Mouse (Mus musculus) monocyte, adult 2 months (primary cell): ENCODE results near the gene 9930111J21Rik1.
"Not testable (repeated sequence)": the region's sequence is repeated elsewhere in the genome, so short reads cannot be mapped to it uniquely, and the experiment has no call there.

Experiments
- DNase-seq, 2 experiments: peaks; one replicate each; pipeline ENCODE4 v3.0.0; 2022; ENCODE audit warnings: low spot score in 2 of 2, low read depth in 1 of 2

Gene 9930111J21Rik1

DNA sequence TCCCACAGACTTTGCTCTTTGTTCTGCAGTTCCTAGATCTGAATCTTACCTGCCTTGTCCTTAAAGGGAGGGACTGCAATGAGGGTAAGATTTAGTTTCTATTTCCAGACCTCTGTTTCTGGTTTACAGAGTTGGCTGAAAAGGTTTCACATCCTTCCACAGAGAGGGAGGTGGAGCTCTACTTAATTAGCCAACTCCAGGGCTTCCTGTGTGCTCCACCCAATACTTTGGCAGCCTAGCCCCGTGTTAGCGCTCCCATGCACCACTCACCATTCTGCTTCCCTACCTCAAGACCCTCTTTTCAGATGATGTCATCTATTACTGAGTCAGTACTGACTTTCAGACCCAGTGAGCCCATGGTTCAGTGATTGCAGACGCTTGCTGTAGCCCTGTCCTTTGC lies at the start of gene 9930111J21Rik1:
9930111J21Rik1 (minus strand) TSS at position 148 of the 400 bp plus-strand sequence.
- DNase-seq, result not testable (repeated sequence)

DNA sequence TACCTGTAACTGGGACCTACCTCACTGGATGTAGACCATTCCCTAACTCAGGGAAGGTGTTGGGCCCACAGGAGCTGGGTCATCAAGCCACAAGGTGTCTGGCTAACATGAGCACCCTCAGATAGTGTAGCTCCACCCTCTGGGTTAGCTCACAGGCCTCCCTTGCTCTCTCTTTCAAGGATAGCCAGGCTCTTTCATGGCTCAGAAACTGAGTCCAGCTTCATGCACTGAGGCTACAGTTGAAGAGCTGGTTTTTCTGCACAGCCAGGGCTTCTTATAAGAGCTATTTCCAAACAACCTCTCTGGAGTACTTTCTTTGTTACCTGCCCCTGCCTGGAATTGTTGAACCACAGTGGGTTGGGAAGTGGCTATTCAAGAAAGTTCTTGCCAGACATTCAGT lies 32.9 kb upstream of the 9930111J21Rik1 start:
- DNase-seq, result not testable (repeated sequence)

DNA sequence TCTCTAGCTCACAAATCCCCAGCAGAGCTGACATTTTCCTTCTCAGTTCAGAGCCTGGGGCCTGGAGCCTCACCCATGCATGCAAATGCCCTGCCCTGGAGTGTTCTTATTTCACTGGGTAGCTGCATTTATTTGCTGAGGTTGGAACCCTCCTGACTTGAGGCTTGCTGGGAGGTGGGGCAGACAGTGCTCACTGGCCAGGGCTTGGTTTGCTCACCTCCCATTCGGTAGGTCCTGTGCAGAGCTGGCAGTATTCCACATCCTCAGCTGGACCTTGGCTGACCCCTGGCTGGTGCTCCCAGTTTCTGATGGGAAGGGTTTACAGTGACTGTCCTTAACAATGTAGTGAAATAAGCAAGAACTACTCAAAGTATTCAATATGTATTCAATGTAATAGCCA lies 27.6 kb upstream of the 9930111J21Rik1 start:
- not testable (repeated sequence) for DNase-seq

DNA sequence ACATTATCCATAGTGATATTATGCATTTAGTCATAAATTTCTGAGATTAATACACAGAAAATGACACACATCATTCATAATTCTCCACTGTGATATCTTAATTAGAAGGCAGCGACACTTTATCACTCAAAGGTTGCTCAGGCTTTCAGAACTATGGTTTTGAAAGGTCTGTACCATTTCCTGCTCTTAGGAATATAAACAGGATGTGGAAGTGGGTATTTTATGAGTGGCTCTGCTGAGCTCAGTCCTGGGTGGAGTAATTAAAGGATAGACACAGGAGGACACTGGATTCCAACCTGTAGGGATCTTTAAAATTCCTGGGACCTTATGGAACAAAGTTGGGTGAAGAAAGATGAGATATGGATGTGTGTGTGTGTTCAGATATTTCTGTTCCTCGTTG lies 27.1 kb upstream of the 9930111J21Rik1 start:
- not testable (repeated sequence) for DNase-seq

DNA sequence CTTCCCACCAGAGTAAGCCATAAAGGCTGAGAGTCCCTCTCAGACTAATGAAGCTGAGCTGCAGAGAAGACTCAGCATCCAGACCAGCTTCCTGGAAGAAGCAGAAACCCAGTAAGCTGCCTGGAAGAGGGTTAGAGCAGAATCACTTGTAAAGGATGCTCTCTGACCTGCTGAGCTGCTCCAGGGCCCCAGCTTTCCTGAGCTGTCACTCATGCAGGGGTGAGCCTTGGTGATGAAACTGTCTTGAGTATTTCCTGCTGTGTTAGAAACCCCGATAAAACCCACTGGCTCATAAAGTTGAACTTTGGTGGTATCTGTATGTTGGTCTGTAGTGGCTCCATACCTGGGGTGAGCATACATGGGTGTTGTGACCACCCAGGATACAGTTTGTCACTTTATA lies 21.2 kb upstream of the 9930111J21Rik1 start:
- not testable (repeated sequence) for DNase-seq

DNA sequence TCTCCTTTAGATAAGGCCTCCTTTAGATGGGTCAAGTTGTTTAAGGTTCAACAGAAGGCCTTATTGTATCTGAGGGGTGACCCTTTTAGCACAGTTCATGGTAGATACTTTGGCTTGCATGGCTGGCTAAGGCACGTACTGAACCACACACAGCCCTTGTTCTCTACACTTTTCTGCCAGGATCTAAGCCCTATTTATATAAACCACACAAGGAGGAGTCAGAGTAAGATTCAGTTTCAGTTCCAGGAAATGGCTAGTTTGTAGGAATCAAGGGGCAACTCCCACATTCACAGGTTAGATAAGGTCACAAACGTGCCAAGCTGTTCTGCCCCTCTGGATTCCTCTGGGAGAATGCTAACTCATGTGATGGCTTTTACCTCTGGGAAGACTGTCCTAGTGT lies 14.8 kb upstream of the 9930111J21Rik1 start, which contains the start of gene Tgtp1:
Tgtp1 (minus strand) TSS at position 155 of the 400 bp plus-strand sequence.
- DNase-seq, result not testable (repeated sequence)

DNA sequence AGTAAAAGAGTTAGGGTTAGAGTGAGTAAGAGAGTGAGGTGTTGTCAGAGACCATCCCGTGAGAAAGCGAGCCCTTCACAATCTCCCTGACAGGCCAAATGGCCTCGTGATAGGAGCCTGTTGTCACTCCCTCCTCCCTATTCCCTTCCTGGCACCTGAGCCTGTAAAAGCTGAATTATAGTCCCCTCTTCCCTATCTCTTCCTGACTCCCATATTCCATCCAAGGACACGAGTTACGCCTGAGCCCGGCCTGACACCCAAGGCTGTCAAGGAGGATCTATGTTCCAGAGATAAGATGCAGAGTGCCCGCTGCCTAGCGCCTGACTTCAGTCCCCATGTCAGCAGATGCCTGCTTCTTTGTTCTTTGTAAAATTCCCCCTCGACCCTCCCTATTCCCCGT lies 14.1 kb upstream of the 9930111J21Rik1 start:
- DNase-seq, result not testable (repeated sequence)

DNA sequence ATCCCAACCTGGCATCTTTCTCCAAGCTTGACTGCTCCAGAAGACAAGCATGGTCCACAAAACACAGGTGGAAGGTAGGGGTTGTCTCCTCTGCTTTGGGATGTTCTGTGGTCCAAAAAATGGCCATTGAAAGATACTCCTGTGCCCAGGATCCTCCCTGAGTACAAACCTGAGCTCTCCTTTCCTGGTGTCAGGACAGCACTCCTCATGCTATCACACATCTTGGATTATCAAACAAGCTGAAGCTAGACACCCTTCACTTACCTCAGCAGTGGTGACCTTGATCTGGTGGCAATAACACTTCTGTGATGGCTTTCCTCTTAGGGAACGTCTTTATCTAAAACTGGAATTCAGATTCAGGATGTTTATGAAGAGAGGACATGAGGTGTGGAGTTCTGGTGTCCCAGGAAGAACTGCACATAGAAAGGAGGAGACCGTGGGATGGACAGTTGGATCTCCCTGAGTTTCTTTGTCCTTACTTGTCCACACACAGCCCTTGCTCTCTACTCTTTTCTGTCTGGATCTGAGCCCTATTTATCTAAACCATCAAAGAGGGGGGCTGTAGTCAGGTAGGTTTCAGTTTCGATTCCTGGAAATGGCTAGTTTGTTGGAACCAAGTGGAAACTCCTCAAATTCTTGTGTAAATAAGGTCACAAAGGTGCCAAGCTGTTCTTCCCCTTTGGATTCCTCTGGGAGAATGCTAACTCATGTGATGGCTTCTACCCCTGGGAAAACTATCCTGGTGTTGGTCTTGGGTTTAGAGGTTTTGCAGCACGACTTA lies 12.7 kb upstream of the 9930111J21Rik1 start, which contains the start of gene Gm12185:
Gm12185 (minus strand) TSS at position 487 of the 781 bp plus-strand sequence.
- DNase-seq, result not testable (repeated sequence)

DNA sequence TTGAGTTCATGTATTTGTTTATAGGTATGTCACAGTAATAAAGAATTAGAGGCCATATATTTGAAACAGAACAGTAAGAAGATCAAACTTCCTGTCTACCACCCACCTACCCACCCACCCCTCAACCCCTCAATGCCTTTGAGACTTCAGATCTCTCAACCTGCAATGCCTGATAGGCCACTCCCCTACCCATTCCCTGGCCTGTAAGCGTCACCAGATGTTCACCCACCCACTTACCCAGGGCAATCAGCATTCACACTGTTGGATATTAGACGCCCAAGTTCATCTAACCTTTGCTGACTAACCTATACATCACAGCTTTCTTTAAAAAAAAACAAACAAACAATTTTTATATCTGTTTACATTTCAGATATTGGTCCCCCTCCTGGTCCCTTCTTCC lies 10.8 kb upstream of the 9930111J21Rik1 start:
- not testable (repeated sequence) for DNase-seq

DNA sequence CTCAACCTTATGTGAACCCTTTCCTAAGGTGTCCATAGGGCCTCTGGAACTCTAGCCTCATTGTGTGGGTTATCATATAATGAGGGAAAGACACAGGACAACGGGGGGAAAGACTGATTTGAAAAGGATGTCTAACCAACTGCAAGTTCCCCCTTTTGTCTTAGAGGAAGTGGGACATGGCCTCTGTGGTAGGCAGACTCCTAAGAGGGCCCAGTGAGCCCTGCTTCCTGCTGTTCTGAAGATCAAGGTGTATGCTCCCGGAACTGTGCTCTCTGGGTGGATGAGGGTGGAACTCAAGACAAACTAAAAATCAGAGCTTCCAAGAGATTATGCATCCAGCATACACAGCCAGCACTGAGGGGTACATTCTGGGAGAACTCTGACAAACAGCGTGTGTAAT lies 9.0 kb upstream of the 9930111J21Rik1 start:
- not testable (repeated sequence) for DNase-seq

DNA sequence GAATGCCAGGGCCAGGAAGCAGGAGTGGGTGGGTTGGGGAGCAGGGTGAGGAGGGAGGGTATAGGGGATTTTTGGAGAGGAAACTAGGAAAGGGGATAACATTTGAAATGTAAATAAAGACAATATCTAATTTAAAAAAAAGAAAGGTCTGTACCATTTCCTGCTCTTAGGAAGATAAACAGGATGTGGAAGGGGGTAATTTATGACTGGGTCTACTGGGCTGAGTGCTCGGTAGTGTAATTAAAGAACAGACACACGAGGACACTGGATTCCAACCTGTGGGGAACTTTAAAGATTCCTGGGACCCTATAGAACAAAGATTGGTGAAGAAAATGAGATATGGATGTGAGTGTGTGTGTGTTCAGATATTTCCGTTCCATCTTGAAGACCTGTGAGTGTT lies 3.6 kb upstream of the 9930111J21Rik1 start:
- DNase-seq, result not testable (repeated sequence)

DNA sequence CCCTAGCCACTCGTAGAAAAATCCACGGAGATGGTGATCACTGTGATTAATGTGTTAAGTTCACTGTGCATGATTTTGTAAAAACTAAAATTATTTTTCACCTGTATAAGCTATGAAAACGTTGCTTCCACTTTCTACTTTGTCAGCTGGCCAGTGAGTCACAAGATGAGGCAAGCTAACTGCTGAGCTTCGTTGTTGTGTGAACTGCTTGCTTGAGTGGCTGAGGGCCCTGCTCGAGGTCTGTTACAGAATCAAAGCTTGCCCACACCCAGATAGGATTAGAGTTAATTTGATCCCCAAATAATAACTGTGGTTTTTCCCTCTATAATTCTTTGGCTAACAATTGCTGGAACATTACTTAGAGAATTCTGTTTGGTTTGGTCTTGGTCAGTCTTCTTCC lies 854 bp upstream of the 9930111J21Rik1 start:
- DNase-seq, result not testable (repeated sequence)

DNA sequence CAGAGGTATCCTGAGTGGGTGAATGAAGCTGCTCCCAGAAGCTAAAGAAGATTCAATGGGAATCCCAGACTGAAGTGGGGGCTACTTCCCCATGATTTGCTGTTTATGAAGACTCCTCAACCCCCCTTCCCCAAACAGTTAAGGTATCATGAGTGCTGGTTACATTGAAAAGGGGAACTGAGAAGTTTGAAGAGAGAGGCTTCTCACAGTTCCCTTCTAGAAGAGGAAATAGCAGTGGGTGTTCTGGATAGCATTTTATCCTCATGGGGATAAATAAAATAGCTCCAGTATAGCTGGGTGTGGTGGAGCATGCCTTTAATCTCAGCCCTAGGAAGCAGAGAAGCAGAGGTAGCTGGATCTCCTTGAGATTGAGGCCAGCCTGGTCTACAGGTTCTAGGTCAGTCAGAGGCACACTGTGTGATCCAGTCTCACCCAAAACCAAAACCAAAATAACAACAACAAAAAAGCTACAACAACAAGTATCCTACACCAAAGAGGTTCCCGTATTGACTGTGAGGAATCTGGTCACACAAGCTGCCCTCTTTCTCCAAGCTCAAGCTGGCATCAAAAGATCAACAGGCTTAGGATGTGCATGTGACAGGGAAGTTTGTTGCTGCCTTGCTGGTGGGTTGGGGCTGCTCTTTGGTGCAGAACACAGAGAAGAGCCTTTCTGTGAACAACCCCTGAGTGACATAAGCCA lies 808 bp downstream of the 9930111J21Rik1 start, which contains the start of gene Olfr56:
Olfr56 (plus strand) TSS at position 650 of the 700 bp plus-strand sequence.
- DNase-seq, result not testable (repeated sequence)

DNA sequence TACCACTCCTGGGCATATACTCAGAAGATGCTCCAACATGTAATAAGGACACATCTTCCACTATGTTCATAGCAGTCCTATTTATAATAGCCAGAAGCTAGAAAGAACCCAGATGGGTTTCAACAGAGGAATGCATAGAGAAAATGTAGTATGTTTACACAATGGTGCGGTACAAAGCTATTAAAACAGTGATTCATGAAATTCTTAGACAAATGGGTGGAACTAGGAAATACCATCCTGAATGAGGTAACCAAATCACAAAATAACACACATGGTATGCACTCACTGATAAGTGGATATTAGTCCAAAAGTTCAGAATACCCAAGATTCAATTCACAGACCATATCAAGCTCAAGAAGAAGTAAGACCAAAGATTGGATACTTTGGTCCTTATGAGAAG lies 4.5 kb downstream of the 9930111J21Rik1 start:
- not testable (repeated sequence) for DNase-seq

DNA sequence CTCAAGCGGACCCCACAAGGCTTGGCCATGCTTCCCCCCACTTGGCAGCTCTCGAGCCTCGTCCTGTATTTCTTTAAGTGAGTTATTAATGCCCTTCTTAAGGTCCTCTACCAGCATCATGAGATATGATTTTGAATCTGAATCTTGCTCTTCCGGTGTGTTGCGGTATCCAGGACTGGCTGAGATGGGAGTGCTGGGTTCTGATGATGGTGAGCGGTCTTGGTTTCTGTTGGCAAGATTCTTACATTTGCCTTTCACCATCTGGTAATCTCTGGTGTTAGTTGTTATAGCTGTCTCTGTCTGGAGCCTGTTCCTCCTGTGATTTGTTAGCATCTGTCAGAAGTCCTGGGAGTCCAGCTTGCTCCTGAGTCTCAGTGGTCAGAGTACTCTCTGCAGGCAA lies 33.1 kb downstream of the 9930111J21Rik1 start, which contains the start of gene Psme2b:
Psme2b (minus strand) TSS at position 101 of the 400 bp plus-strand sequence.
- not testable (repeated sequence) for DNase-seq

DNA sequence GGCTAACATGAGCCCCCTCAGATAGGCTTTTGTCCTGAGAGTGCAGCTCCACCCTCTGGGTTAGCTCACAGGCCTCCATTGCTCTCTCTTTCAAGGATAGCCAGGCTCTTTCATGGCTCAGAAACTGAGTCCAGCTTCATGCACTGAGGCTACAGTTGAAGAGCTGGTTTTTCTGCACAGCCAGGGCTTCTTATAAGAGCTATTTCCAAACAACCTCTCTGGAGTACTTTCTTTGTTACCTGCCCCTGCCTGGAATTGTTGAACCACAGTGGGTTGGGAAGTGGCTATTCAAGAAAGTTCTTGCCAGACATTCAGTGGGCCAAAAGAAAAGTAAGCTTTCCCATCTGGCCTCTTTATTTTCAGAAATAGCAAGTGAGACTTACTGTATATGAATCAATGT lies 39.9 kb downstream of the 9930111J21Rik1 start:
- DNase-seq, result not testable (repeated sequence)

DNA sequence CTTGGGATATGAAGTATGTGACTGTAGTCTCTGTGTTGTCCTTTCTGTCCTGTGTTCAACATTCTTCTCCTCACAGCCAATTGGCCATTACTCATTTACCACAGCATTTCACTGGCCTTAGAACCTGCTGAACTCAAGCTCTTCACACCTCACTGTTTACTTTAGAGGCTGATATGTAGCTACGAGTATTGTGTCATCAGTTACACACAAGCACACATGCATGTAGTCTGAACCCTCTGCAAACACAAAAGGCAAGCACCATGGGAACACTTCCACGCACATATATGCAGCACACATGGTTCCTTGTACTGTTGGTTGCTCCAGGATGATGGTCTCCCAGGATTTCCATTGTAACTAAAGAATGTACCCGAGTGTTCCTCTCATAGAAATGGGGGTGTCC lies 43.9 kb downstream of the 9930111J21Rik1 start:
- DNase-seq, result not testable (repeated sequence)

DNA sequence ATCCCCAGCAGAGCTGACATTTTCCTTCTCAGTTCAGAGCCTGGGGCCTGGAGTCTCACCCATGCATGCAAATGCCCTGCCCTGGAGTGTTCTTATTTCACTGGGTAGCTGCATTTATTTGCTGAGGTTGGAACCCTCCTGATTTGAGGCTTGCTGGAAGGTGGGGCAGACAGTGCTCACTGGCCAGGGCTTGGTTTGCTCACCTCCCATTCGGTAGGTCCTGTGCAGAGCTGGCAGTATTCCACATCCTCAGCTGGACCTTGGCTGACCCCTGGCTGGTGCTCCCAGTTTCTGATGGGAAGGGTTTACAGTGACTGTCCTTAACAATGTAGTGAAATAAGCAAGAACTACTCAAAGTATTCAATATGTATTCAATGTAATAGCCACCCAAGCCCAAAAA lies 45.3 kb downstream of the 9930111J21Rik1 start:
- not testable (repeated sequence) for DNase-seq

DNA sequence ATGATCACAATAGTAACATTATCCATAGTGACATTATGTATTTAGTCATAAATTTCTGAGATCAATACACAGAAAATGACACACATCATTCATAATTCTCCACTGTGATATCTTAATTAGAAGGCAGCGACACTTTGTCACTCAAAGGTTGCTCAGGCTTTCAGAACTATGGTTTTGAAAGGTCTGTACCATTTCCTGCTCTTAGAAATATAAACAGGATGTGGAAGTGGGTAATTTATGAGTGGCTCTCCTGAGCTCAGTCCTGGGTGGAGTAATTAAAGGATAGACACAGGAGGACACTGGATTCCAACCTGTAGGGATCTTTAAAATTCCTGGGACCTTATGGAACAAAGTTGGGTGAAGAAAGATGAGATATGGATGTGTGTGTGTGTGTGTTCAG lies 45.8 kb downstream of the 9930111J21Rik1 start:
- DNase-seq, result not testable (repeated sequence)

DNA sequence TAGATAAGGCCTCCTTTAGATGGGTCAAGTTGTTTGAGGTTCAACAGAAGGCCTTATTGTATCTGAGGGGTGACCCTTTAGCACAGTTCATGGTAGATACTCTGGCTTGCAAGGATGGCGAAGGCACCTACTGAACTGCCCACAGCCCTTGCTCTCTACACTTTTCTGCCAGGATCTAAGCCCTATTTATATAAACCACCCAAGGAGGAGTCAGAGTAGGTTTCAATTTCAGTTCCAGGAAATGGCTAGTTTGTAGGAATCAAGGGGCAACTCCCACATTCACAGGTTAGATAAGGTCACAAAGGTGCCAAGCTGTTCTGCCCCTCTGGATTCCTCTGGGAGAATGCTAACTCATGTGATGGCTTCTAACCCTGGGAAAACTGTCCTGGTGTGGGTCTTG lies 51.1 kb downstream of the 9930111J21Rik1 start:
- DNase-seq, result not testable (repeated sequence)

DNA sequence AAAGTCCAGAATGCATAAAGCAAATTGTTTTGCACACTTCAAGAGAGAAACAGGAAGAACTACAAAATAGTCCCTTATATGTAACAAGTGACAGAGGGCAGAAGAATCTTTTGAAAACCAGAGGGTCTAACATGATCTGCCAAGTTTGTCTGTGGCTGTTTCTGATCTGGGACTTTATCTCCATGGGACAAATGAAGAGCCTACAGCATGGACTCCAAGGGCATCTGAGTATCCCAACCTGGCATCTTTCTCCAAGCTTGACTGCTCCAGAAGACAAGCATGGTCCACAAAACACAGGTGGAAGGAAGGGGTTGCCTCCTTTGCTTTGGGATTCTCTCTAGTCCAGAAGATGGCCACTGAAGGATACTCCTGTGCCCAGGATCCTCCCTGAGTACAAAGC lies 52.8 kb downstream of the 9930111J21Rik1 start:
- DNase-seq, result not testable (repeated sequence)

DNA sequence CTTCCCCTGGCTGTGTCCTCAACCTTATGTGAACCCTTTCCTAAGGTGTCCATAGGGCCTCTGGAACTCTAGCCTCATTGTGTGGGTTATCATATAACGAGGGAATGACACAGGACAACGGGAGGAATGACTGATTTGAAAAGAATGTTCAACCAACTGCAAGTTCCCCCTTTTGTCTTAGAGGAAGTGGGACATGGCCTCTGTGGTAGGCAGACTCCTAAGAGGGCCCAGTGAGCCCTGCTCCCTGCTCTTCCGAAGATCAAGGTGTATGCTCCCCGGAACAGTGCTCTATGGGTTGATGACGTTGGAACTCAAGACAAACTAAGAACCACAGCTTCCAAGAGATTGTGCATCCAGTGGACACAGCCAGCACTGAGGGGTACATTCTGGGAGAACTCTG lies 55.4 kb downstream of the 9930111J21Rik1 start:
- DNase-seq, result not testable (repeated sequence)
